Mouse (Mus musculus): ENCODE data around the gene Pacs1.
"Not testable (repeated sequence)": the region's sequence is repeated elsewhere in the genome, so short reads cannot be mapped to it uniquely, and the experiment has no call there.

Gene Pacs1

GRCm38 (mm10) chr19:5151741-5152140 lies 121.2 kb downstream of the Pacs1 start:
- no peak for DNase-seq (ENCODE audit: low spot score in 2 of 2)

GRCm38 (mm10) chr19:5151331-5151730 lies 121.6 kb downstream of the Pacs1 start:
- peak; percentile 58 to 68 for DNase-seq (ENCODE audit: low spot score in 2 of 2)

GRCm38 (mm10) chr19:5150358-5150757 lies 122.6 kb downstream of the Pacs1 start:
- peak; percentile 64 to 86 for DNase-seq (ENCODE audit: low spot score in 2 of 2)

GRCm38 (mm10) chr19:5149041-5149440 lies 123.9 kb downstream of the Pacs1 start:
- DNase-seq (ENCODE audit: low spot score in 2 of 2), result not testable (repeated sequence)

GRCm38 (mm10) chr19:5139640-5140039 lies 133.3 kb downstream of the Pacs1 start:
- peak; percentile 52 to 54 for DNase-seq (ENCODE audit: low spot score in 2 of 2)

GRCm38 (mm10) chr19:5131237-5131636 lies 141.7 kb downstream of the Pacs1 start:
- no peak for DNase-seq (ENCODE audit: low spot score in 2 of 2)

GRCm38 (mm10) chr19:5129770-5130169 lies 143.1 kb downstream of the Pacs1 start:
- DNase-seq (ENCODE audit: low spot score in 2 of 2), result no peak

- no peak for DNase-seq (ENCODE audit: low spot score in 2 of 2)
These were observed 148.8 kb downstream of the Pacs1 start for GRCm38 (mm10) chr19:5124055-5124614.

- no peak for DNase-seq (ENCODE audit: low spot score in 2 of 2)
These were observed 149.7 kb downstream of the Pacs1 start for GRCm38 (mm10) chr19:5123241-5123640.

GRCm38 (mm10) chr19:5122492-5122891 lies 150.4 kb downstream of the Pacs1 start:
- DNase-seq (ENCODE audit: low spot score in 2 of 2), result no peak

- DNase-seq (ENCODE audit: low spot score in 2 of 2), result peak in 1 of 2 experiments; percentile 82
These were observed 154.6 kb downstream of the Pacs1 start, which contains the start of gene Klc2 for GRCm38 (mm10) chr19:5118384-5118698. Gene Klc2, minus strand, starts transcription at chr19:5118560.

- peak; percentile 78 to 82 for DNase-seq (ENCODE audit: low spot score in 2 of 2)
These were observed 155.2 kb downstream of the Pacs1 start for GRCm38 (mm10) chr19:5117494-5118383.

GRCm38 (mm10) chr19:5113783-5114182 lies 159.1 kb downstream of the Pacs1 start:
- DNase-seq (ENCODE audit: low spot score in 2 of 2), result no peak

GRCm38 (mm10) chr19:5109659-5110453 lies 163.1 kb downstream of the Pacs1 start:
- DNase-seq (ENCODE audit: low spot score in 2 of 2), result no peak

GRCm38 (mm10) chr19:5108702-5109101 lies 164.2 kb downstream of the Pacs1 start:
- no peak for DNase-seq (ENCODE audit: low spot score in 2 of 2)

- DNase-seq (ENCODE audit: low spot score in 2 of 2), result no peak
These were observed 164.7 kb downstream of the Pacs1 start for GRCm38 (mm10) chr19:5108271-5108575.

GRCm38 (mm10) chr19:5107556-5108270 lies 165.2 kb downstream of the Pacs1 start:
- DNase-seq (ENCODE audit: low spot score in 2 of 2), result no peak

- peak; percentile 97 to 99 for DNase-seq (ENCODE audit: low spot score in 2 of 2)
These were observed 166.2 kb downstream of the Pacs1 start, which contains the start of gene Rab1b for GRCm38 (mm10) chr19:5106731-5107191. Gene Rab1b, minus strand, starts transcription at chr19:5107072.

GRCm38 (mm10) chr19:5106074-5106473 lies 166.8 kb downstream of the Pacs1 start:
- no peak for DNase-seq (ENCODE audit: low spot score in 2 of 2)

GRCm38 (mm10) chr19:5098363-5099143 lies 174.4 kb downstream of the Pacs1 start, which contains the start of gene Cnih2:
Gene Cnih2, minus strand, starts transcription at chr19:5098521.
- DNase-seq (ENCODE audit: low spot score in 2 of 2), result peak in 1 of 2 experiments; percentile 71

All from right cerebral cortex, postnatal 36 days (tissue).